Mouse (Mus musculus): ENCODE results near the gene 1700125H20Rik. TPM values are rescaled to one million over a fixed set of nuclear protein-coding genes. Genes with fewer than 3 reads are reported as not detected.

1700125H20Rik gene
- total and polyA plus RNA-seq, 3 experiments: not detected

GRCm38 (mm10) chr11:85139581-85140540 lies 30.3 kb upstream of the 1700125H20Rik start, which contains the start of gene Usp32 (continued):
- TF ChIP-seq BHLHE40 (IDR thresholded peaks at IDR 0.05; ENCODE audit: borderline replicate concordance, low read depth, low read length): peak; percentile 56; the same call in 1 of the 2 replicates
- no peak for TF ChIP-seq ZC3H11A (IDR thresholded peaks at IDR 0.05; ENCODE audit: low read depth, low read length)
- TF ChIP-seq EP300 (IDR thresholded peaks at IDR 0.05; ENCODE audit: low read depth in 1 of 2, low read length in 2 of 2): 0 out of 4 replicates have a peak, but pooled peaks of 1 of the 2 experiments have one; percentile 57

GRCm38 (mm10) chr11:85152256-85152930 lies 17.8 kb upstream of the 1700125H20Rik start:
- Histone ChIP-seq H3K9me3 (replicated peaks; ENCODE audit: insufficient read depth, low read length) (no peaks in the 10 kb centered on the region), H3K27me3 (ENCODE audit: control insufficient read depth in 1 of 2, insufficient read depth in 2 of 2, low read length in 2 of 2) (no peaks in the 10 kb centered on the region; a peak in 2 of 4 replicates), H3K79me2 (ENCODE audit: control insufficient read depth, insufficient read depth, low read length, poor library complexity) (no peaks in the 10 kb centered on the region), H3K9ac (ENCODE audit: control insufficient read depth, low read depth, low read length, poor library complexity, severe bottlenecking) (no peak overlapping the region), H3K36me3 (ENCODE audit: control insufficient read depth in 1 of 2, insufficient read depth in 2 of 2, low read length in 2 of 2) (no peaks in the 10 kb centered on the region), H3K4me3 (ENCODE audit: control insufficient read depth in 1 of 2, insufficient read depth in 1 of 2, low read depth in 2 of 2, low read length in 2 of 2) (no peak overlapping the region), H3K27ac (ENCODE audit: control insufficient read depth, low read depth, low read length) (no peak overlapping the region), H3K4me1 (ENCODE audit: control insufficient read depth in 1 of 2, insufficient read depth in 2 of 2, low read length in 2 of 2) (no peaks in the 10 kb centered on the region)
- TF ChIP-seq SMC3 (IDR thresholded peaks at IDR 0.05; ENCODE audit: low read depth, low read length) (no peak), RCOR1 (IDR thresholded peaks at IDR 0.05; ENCODE audit: low read depth, low read length) (no peak), E2F4 (IDR thresholded peaks at IDR 0.05; ENCODE audit: borderline replicate concordance, low read depth, low read length) (no peak), JUND (IDR thresholded peaks at IDR 0.05; ENCODE audit: low read depth, low read length) (no peak), ETS1 (IDR thresholded peaks at IDR 0.05; ENCODE audit: low read depth, low read length) (no peak), EP300 (IDR thresholded peaks at IDR 0.05; ENCODE audit: low read depth in 1 of 2, low read length in 2 of 2) (no peak), ELF1 (IDR thresholded peaks at IDR 0.05; ENCODE audit: low read depth, low read length) (no peak), USF2 (IDR thresholded peaks at IDR 0.05; ENCODE audit: borderline replicate concordance in 1 of 2, insufficient read depth in 1 of 2, low read depth in 1 of 2, low read length in 2 of 2) (no peak), ZMIZ1 (IDR thresholded peaks at IDR 0.05; ENCODE audit: low read depth, low read length) (no peak), ZC3H11A (IDR thresholded peaks at IDR 0.05; ENCODE audit: low read depth, low read length) (no peak), POLR2AphosphoS2 (IDR thresholded peaks at IDR 0.05; ENCODE audit: low read length) (no peak), TAL1 (IDR thresholded peaks at IDR 0.05; ENCODE audit: low read length) (no peak), MAX (IDR thresholded peaks at IDR 0.05; ENCODE audit: low read length) (no peak), MEF2A (IDR thresholded peaks at IDR 0.05; ENCODE audit: extremely low read depth, insufficient replicate concordance, low read depth, low read length, poor library complexity, severe bottlenecking) (no peak), SIN3A (IDR thresholded peaks at IDR 0.05; ENCODE audit: low read length) (no peak), CHD1 (IDR thresholded peaks at IDR 0.05; ENCODE audit: low read depth, low read length) (no peak), RAD21 (IDR thresholded peaks at IDR 0.05; ENCODE audit: low read depth, low read length) (no peak), MYC (IDR thresholded peaks at IDR 0.05; ENCODE audit: low read depth, low read length) (no peak), ZNF384 (IDR thresholded peaks at IDR 0.05; ENCODE audit: low read depth, low read length) (no peak), NELFE (IDR thresholded peaks at IDR 0.05; ENCODE audit: low read depth, low read length) (no peak)
- DNase-seq (ENCODE audit: low read depth, low spot score): no peak

All from MEL (cell line).